Mouse (Mus musculus) limb, embryonic 12.5 days (tissue): ENCODE measurements around the gene Mms19. TPM values are rescaled to one million over a fixed set of nuclear protein-coding genes. Genes with fewer than 3 reads are reported as not detected.
A peak's percentile ranks its signal among the peaks of the same experiment; 100 is the strongest.
"Not testable (repeated sequence)": the region's sequence is repeated elsewhere in the genome, so short reads cannot be mapped to it uniquely, and the experiment has no call there.

ENCODE experiments used
- ATAC-seq: fragments of 200-750 bp; cut with Nextera tagmentation; 2 replicates; pipeline ENCODE4 v1.8.0; 2017; ENCODE audit warnings: low read depth, moderate TSS enrichment; ENCODE audit not compliant: insufficient number of reproducible peaks, insufficient read depth, low FRiP score, low TSS enrichment
- H3K27ac ChIP-seq: fragments of 300-500 bp; sonication (generic); 2 replicates; pipeline ENCODE4 v1.5.1; 2016; ENCODE audit warnings: mild to moderate bottlenecking, moderate library complexity
- H3K27me3 ChIP-seq: fragments of 300-500 bp; sonication (generic); 2 replicates; pipeline ENCODE4 v1.6.1; 2016; ENCODE audit warnings: mild to moderate bottlenecking, moderate library complexity
- H3K36me3 ChIP-seq: fragments of 300-500 bp; sonication (generic); 2 replicates; pipeline ENCODE4 v1.6.1; 2016; ENCODE audit warnings: mild to moderate bottlenecking, moderate library complexity
- H3K4me1 ChIP-seq: fragments of 300-500 bp; sonication (generic); replicated peaks from 2 replicates; pipeline ENCODE4 v1.6.1; 2016
- H3K4me2 ChIP-seq: fragments of 300-500 bp; sonication (generic); 2 replicates; pipeline ENCODE4 v1.6.1; 2016; ENCODE audit warnings: mild to moderate bottlenecking, moderate library complexity
- H3K4me3 ChIP-seq: fragments of 300-500 bp; sonication (generic); replicated peaks from 2 replicates; pipeline ENCODE4 v1.5.1; 2016; ENCODE audit warnings: mild to moderate bottlenecking
- H3K9ac ChIP-seq: fragments of 300-500 bp; sonication (generic); replicated peaks from 2 replicates; pipeline ENCODE4 v1.6.1; 2016; ENCODE audit warnings: mild to moderate bottlenecking, moderate library complexity
- H3K9me3 ChIP-seq: fragments of 300-500 bp; sonication (generic); 2 replicates; pipeline ENCODE4 v1.6.1; 2016; ENCODE audit warnings: mild to moderate bottlenecking, moderate library complexity
- WGBS: fragments of 180-500 bp; shearing (Covaris S2); methylation state at CpG from one replicate; pipeline ENCODE4 v1.1.7; 2016; 5-methylcytosine and 5-hydroxymethylcytosine counted together
- polyA plus RNA-seq: library from polyadenylated mRNA; unstranded; fragments of >200 nt; fragmentation: Nextera tagmentation; extraction: Ambion mirVana; gene quantifications from 2 replicates; pipeline ENCODE4 v1.2.1, GENCODE M21; 2016

The Mms19 gene
- polyA plus RNA-seq, 1 experiment from 2014 or later: 41.3 TPM

GRCm38 (mm10) chr19:41932686-41933085, 48.3 kb downstream of the Mms19 start:
- WGBS: under 1% methylated on average over 28 of the region's 28 CpGs
- Histone ChIP-seq H3K27me3 (no peaks in the 10 kb centered on the region), H3K4me2 (peak overlapping the region; percentile 76), H3K9me3 (no peaks in the 10 kb centered on the region), H3K9ac (peak overlapping the region; percentile 83), H3K27ac (no peak overlapping the region), H3K36me3 (peaks cover 43% of the 10 kb centered on the region), H3K4me1 (peaks cover 19% of the 10 kb centered on the region), H3K4me3 (peak overlapping the region; percentile 92)
- ATAC-seq: no peak

- no peak overlapping the region for H3K27ac ChIP-seq
Measured at GRCm38 (mm10) chr19:41920412-41921067, 60.4 kb downstream of the Mms19 start.

GRCm38 (mm10) chr19:41919471-41919870, 61.5 kb downstream of the Mms19 start:
- H3K36me3 ChIP-seq: peaks cover 79% of the 10 kb centered on the region

More at GRCm38 (mm10) chr19:41920412-41921067, 60.4 kb downstream of the Mms19 start:
- Histone ChIP-seq H3K9ac (no peak overlapping the region), H3K36me3 (peaks cover 78% of the 10 kb centered on the region), H3K27me3 (no peaks in the 10 kb centered on the region), H3K4me1 (no peaks in the 10 kb centered on the region), H3K4me3 (no peak overlapping the region), H3K9me3 (no peaks in the 10 kb centered on the region), H3K4me2 (no peak overlapping the region)
- 80% methylated on average over 5 of the region's 5 CpGs for WGBS
- no peak for ATAC-seq

GRCm38 (mm10) chr19:41916853-41917252, 64.1 kb downstream of the Mms19 start:
- 91% methylated on average over 4 of the region's 4 CpGs for WGBS
- no peak overlapping the region for H3K9ac ChIP-seq
- H3K4me3 ChIP-seq: no peak overlapping the region
- H3K9me3 ChIP-seq: no peaks in the 10 kb centered on the region
- no peak overlapping the region for H3K27ac ChIP-seq
- ATAC-seq: no peak
- H3K4me1 ChIP-seq: peaks cover 19% of the 10 kb centered on the region
- H3K27me3 ChIP-seq: no peaks in the 10 kb centered on the region
- peaks cover 57% of the 10 kb centered on the region for H3K36me3 ChIP-seq
- no peak overlapping the region for H3K4me2 ChIP-seq

More at GRCm38 (mm10) chr19:41919471-41919870, 61.5 kb downstream of the Mms19 start:
- Histone ChIP-seq H3K9me3 (no peaks in the 10 kb centered on the region), H3K27ac (no peak overlapping the region), H3K27me3 (no peaks in the 10 kb centered on the region), H3K4me1 (peaks cover 2% of the 10 kb centered on the region; the same call in 1 of the 2 replicates), H3K9ac (no peak overlapping the region), H3K4me2 (no peak overlapping the region), H3K4me3 (no peak overlapping the region)
- WGBS: 78% methylated on average over 4 of the region's 4 CpGs
- ATAC-seq: no peak

- H3K4me2 ChIP-seq: no peak overlapping the region
Measured at GRCm38 (mm10) chr19:41915294-41915693, 65.7 kb downstream of the Mms19 start.

GRCm38 (mm10) chr19:41914592-41914882, 66.4 kb downstream of the Mms19 start:
- not testable (repeated sequence) for H3K9ac ChIP-seq, H3K27me3 ChIP-seq, ATAC-seq, H3K9me3 ChIP-seq, H3K27ac ChIP-seq
- Histone ChIP-seq H3K36me3 (peaks cover 37% of the 10 kb centered on the region), H3K4me3 (peak overlapping the region; percentile 93), H3K4me1 (peaks cover 19% of the 10 kb centered on the region), H3K4me2 (peak overlapping the region; percentile 93)

More at GRCm38 (mm10) chr19:41915294-41915693, 65.7 kb downstream of the Mms19 start:
- H3K4me1 ChIP-seq: peaks cover 19% of the 10 kb centered on the region
- no peak overlapping the region for H3K27ac ChIP-seq
- no peak overlapping the region for H3K4me3 ChIP-seq
- peaks cover 43% of the 10 kb centered on the region for H3K36me3 ChIP-seq
- no peak for ATAC-seq
- H3K27me3 ChIP-seq: no peaks in the 10 kb centered on the region
- H3K9ac ChIP-seq: no peak overlapping the region
- WGBS: 86% methylated on average over 3 of the region's 3 CpGs
- no peaks in the 10 kb centered on the region for H3K9me3 ChIP-seq

GRCm38 (mm10) chr19:41913774-41914591, 67.0 kb downstream of the Mms19 start:
- WGBS: 61% methylated on average over 6 of the region's 6 CpGs
- Histone ChIP-seq H3K4me3 (peak overlapping the region; percentile 93), H3K4me2 (peak overlapping the region; percentile 93), H3K36me3 (peaks cover 31% of the 10 kb centered on the region), H3K27me3 (no peaks in the 10 kb centered on the region), H3K9me3 (no peaks in the 10 kb centered on the region), H3K4me1 (peaks cover 19% of the 10 kb centered on the region), H3K9ac (peak overlapping the region; percentile 91), H3K27ac (no peak overlapping the region)
- no peak for ATAC-seq

GRCm38 (mm10) chr19:41912121-41913080, 68.6 kb downstream of the Mms19 start:
- peak overlapping the region; percentile 94 for H3K27ac ChIP-seq
- ATAC-seq: peak; percentile 75
- under 1% methylated on average over 53 of the region's 53 CpGs for WGBS
- peaks cover 24% of the 10 kb centered on the region for H3K36me3 ChIP-seq
- no peaks in the 10 kb centered on the region for H3K9me3 ChIP-seq
- peak overlapping the region; percentile 93 for H3K4me3 ChIP-seq
- peaks cover 19% of the 10 kb centered on the region for H3K4me1 ChIP-seq
- no peaks in the 10 kb centered on the region for H3K27me3 ChIP-seq
- peak overlapping the region; percentile 93 for H3K4me2 ChIP-seq
- peak overlapping the region; percentile 91 for H3K9ac ChIP-seq

GRCm38 (mm10) chr19:41911178-41912073, 69.5 kb downstream of the Mms19 start, which contains the start of gene Pgam1:
Pgam1 (plus strand) TSS chr19:41911923.
- H3K36me3 ChIP-seq: peaks cover 15% of the 10 kb centered on the region
- peak within 1 kb of the TSS; percentile 93 for H3K4me2 ChIP-seq
- no peaks in the 10 kb centered on the region for H3K27me3 ChIP-seq
- peaks cover 19% of the 10 kb centered on the region for H3K4me1 ChIP-seq
- peak within 1 kb of the TSS; percentile 93 for H3K4me3 ChIP-seq
- peak; percentile 89 for ATAC-seq
- H3K27ac ChIP-seq: peak within 1 kb of the TSS; percentile 94
- 6% methylated on average over 54 of the region's 54 CpGs for WGBS
- no peaks in the 10 kb centered on the region for H3K9me3 ChIP-seq
- peak within 1 kb of the TSS; percentile 91 for H3K9ac ChIP-seq

- Histone ChIP-seq H3K9ac (no peak overlapping the region), H3K27me3 (no peaks in the 10 kb centered on the region), H3K4me3 (no peak overlapping the region), H3K36me3 (peaks cover 6% of the 10 kb centered on the region; the same call in 1 of the 2 replicates), H3K9me3 (no peaks in the 10 kb centered on the region), H3K4me2 (no peak overlapping the region), H3K27ac (no peak overlapping the region), H3K4me1 (peaks cover 19% of the 10 kb centered on the region)
- ATAC-seq: no peak
- 90% methylated on average over 2 of the region's 2 CpGs for WGBS
Measured at GRCm38 (mm10) chr19:41910396-41910795, 70.6 kb downstream of the Mms19 start.
